Mouse (Mus musculus) gastrocnemius, adult 2 months (tissue): ENCODE data around the gene Golgb1. TPM values are rescaled to one million over a fixed set of nuclear protein-coding genes. Genes with fewer than 3 reads are reported as not detected.
A peak's percentile ranks its signal among the peaks of the same experiment; 100 is the strongest.

Source experiments
- DNase-seq: peaks from one replicate; pipeline ENCODE4 v3.0.0; 2022
- H3K27ac ChIP-seq: fragments of 200-600 bp; 2 replicates; pipeline ENCODE4 v1.8.1; 2022; ENCODE audit warnings: mild to moderate bottlenecking
- H3K4me3 ChIP-seq: fragments of 200-600 bp; 2 replicates; pipeline ENCODE4 v1.8.1; 2022; ENCODE audit warnings: mild to moderate bottlenecking, moderate library complexity
- CTCF ChIP-seq: fragments of 200-600 bp; IDR thresholded peaks from 2 replicates; pipeline ENCODE4 v1.8.1; 2022; ENCODE audit warnings: antibody characterized with exemption, mild to moderate bottlenecking, moderate library complexity
- intact Hi-C: fragments of 180-260 bp; cut with DNase I; formaldehyde crosslinking; loops from one replicate; pipeline ENCODE4 v1.15.1; 2025
- total RNA-seq, 2 experiments: library from RNA; stranded (reverse); gene quantifications; 2 replicates each; pipeline ENCODE4 v1.2.3; 2021

The Golgb1 gene
- total RNA-seq, 2 experiments from 2014 or later: 17.7 to 28.9 TPM

GRCm38 (mm10) chr16:36934131-36934840 is 59.3 kb downstream of the Golgb1 start:
- Histone ChIP-seq H3K4me3 (peak overlapping the region; percentile 63), H3K27ac (peak overlapping the region; percentile 78)
- TF ChIP-seq CTCF: no peak
- no peak for DNase-seq
- intact Hi-C loops: no loop called here

DNA sequence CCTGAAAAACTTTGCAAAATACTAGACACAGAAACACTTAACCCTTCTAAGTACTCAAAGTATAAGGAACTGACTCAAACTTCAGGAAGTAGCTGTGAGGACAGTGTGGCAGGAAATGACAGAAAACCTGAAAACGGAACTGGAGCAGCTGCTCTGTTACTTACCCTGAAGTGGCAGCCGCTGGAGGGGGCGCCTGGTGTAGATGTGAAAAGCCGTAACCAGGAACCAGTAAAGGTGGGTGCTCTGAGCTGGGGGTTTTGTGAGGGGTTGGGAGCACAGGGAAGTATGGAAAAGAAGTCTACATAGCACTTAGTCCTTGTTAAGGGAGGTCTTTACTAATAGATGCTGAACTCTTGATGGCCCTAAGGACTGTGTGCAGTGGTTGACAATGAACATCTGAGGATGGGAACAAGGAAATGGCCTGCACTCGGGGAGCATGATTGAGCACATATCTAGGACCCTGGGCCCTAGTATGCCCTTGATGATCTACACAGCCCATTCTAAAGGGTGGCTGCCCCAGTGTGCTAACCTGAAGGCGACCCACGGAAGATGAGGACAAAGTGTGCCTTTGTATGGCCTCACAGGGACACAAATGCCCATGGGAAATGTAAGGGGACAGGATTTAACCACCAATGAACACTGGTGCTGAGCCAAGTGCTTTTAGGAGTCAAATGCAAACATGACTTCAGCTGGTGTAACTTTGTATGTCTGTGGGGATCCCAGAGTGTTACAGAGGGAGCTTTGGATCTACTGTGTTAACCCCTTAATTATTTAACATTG is 60.1 kb downstream of the Golgb1 start, which contains the start of gene Hcls1:
Gene Hcls1, plus strand, starts transcription at position 143 of the 780 bp plus-strand sequence.
- H3K27ac ChIP-seq: peak within 1 kb of the TSS; percentile 78
- DNase-seq: no peak
- intact Hi-C loops: loop anchor here (5.0 kb wide), 1 partner anchor 53 kb away; no protein-coding TSS in a partner anchor
- TF ChIP-seq CTCF: no peak
- peak within 1 kb of the TSS; percentile 63 for H3K4me3 ChIP-seq

DNA sequence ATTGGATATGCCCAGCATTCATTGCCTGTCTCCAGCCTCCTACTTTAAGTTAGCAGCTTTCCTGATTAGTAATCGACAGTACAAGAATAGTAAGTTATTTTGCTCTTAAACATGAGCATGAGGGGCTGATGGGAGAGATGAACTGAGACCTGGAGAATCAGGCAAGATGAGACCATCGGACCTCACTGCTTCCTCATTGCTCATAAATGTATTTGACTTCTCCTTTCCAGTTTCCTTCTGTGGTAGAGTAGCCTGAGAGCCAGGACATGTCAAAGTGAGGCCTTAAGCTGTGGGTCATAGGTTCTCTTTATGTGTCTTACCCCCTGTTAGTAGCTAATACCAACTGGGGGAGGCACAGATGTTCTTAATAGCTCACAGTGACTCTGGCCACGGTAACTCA is 60.9 kb downstream of the Golgb1 start:
- Histone ChIP-seq H3K4me3 (peak overlapping the region; percentile 63), H3K27ac (peak overlapping the region; percentile 78)
- intact Hi-C loops: loop anchor here (5.0 kb wide), 1 partner anchor 54 kb away; no protein-coding TSS in a partner anchor
- no peak for DNase-seq
- no peak for TF ChIP-seq CTCF

GRCm38 (mm10) chr16:36941137-36941727 is 66.3 kb downstream of the Golgb1 start:
- peak overlapping the region; percentile 93 for H3K27ac ChIP-seq
- intact Hi-C loops: no loop called here
- H3K4me3 ChIP-seq: peak overlapping the region; percentile 18; the same call in 1 of the 2 replicates
- TF ChIP-seq CTCF: no peak
- DNase-seq: no peak

- no peak overlapping the region for H3K4me3 ChIP-seq
- DNase-seq: peak; percentile 44
- no peak for TF ChIP-seq CTCF
- H3K27ac ChIP-seq: peak overlapping the region; percentile 93
- intact Hi-C loops: no loop called here
Measured at GRCm38 (mm10) chr16:36941895-36942294, 67.0 kb downstream of the Golgb1 start.

DNA sequence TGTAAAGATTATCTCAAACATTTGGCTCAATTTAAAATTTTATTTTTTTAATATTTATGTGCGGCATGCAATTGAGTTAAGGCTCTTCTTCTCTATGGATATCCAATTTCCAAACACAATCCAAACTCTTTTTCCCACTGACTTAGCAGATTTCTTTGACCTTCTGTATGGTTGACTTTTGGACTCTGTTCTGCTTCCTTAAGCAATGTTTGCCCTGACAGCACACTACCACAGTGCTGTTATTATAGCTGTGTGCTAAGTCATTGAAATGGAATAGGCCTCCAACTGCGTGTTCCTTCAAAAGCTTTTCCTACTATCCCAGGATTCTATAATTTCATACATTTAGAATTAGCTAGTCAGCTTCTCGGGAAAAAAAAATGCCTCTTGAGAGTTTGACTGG is 68.7 kb downstream of the Golgb1 start:
- H3K27ac ChIP-seq: peak overlapping the region; percentile 93
- no peak for TF ChIP-seq CTCF
- no peak overlapping the region for H3K4me3 ChIP-seq
- DNase-seq: peak; percentile 8
- intact Hi-C loops: no loop called here

DNA sequence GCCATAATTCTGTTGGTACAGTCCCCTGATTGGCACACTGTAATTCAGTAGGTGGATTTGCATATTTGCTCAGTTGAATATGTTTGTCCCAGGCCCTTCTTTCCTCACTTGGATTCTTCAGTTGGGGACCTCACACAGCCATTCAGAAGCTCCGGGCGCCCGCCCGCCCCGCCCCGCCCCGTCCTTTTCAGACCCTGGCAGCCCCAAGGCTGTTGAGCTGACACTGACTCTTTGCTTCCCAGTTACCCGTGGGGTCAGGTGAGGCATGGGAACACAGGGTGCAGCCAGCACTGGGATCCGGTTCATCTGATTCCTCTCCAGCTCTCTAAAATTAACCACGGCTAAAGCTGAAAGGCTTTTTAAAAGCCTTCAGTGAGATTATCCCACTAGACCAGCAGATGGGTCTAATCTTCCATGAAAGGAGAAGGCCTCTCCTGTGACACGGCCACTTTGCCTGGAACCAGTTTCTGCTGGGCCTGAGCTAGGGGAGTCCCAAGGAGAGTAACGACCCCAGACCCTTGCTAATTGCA is 70.0 kb downstream of the Golgb1 start:
- Histone ChIP-seq H3K4me3 (peak overlapping the region; percentile 29; the same call in 1 of the 2 replicates), H3K27ac (peak overlapping the region; percentile 93)
- peak; percentile 87 for DNase-seq
- intact Hi-C loops: loop anchor here (2.0 kb wide), 1 partner anchor 44 kb away; no protein-coding TSS in a partner anchor
- peak; percentile 55 for TF ChIP-seq CTCF

- no peak for DNase-seq
- Histone ChIP-seq H3K27ac (peak overlapping the region; percentile 93), H3K4me3 (no peak overlapping the region)
- TF ChIP-seq CTCF: no peak
- intact Hi-C loops: no loop called here
Measured at GRCm38 (mm10) chr16:36946459-36947159, 71.7 kb downstream of the Golgb1 start.

DNA sequence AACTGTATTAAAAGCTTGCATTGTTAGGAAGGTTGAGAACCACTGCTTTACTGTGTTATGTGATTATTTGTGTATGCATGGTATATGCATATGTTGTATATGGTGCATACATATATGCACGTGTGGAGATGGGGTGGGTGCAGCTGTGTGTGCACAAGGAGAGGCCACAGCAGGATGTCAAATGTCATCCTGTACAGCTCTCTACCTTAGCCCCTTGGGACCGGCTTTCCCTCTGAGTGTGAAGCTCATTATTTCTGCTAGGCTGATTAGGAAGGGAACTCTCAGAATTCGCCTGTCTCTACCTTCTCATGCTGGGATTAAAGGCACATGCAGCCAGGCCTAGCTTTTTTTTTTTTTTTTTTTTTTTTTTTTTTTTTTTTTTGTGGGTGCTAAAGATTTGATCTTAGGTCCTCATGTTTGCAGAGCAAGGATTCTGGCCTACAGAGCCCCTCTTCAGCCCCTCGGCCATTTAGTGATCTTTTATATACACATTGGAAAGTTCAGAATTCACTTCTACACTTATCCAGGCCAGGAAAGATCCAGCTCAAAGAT is 72.8 kb downstream of the Golgb1 start:
- Histone ChIP-seq H3K27ac (no peak overlapping the region), H3K4me3 (no peak overlapping the region)
- no peak for DNase-seq
- TF ChIP-seq CTCF: no peak
- intact Hi-C loops: no loop called here

- TF ChIP-seq CTCF: no peak
- intact Hi-C loops: no loop called here
- DNase-seq: no peak
- Histone ChIP-seq H3K4me3 (no peak overlapping the region), H3K27ac (no peak overlapping the region)
Measured at GRCm38 (mm10) chr16:36949614-36950336, 74.8 kb downstream of the Golgb1 start.

DNA sequence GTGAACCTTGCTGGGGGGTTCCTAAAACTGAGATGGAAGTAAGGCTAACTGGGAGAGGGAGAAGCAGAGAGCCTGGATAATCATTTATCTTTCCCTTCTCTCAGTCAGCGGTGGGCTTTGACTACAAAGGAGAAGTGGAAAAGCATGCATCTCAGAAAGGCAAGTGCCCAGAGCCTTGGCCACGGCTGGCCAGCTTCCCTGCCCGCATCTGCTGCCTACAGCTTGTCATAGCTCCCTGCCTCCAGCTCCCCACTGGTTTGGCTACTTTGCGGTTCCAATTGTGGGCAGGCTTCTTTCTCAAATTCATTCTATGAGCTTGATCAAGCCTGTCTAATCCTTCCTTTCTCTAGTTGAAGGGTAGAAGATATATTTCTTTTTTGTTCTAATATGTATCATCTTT is 76.1 kb downstream of the Golgb1 start:
- intact Hi-C loops: no loop called here

More for the DNA sequence above, 76.1 kb downstream of the Golgb1 start:
- Histone ChIP-seq H3K4me3 (no peak overlapping the region), H3K27ac (no peak overlapping the region)
- no peak for DNase-seq
- TF ChIP-seq CTCF: no peak
